Mouse (Mus musculus): ENCODE data around the gene Nek6. TPM values are rescaled to one million over a fixed set of nuclear protein-coding genes. Genes with fewer than 3 reads are reported as not detected.

The Nek6 gene
- polyA plus RNA-seq, 1 experiment from 2014 or later, result 58.8 TPM

DNA sequence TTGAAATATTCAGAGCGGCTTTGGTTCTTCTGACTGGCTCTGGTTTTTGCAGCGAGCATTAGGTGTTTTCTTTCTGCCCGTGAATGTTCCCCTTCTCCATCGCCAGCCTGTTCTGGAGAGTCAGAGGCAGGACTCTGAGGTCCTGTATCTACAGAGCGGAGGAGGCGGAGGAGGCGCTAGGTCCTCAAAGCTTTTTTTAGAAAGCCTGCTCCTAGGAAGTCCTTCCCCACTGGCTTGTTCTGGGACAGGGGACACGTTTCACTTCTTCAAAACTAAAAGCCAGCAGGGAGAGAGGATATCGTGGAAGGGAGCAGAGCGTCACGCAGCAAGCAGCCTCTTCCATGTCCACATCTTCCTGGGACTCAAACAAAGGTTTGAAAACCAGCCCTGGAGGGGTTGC lies 26.9 kb upstream of the Nek6 start:
- ATAC-seq (ENCODE audit: low read depth), result no peak
- 86% methylated on average over 11 of the region's 11 CpGs for WGBS
- H3K4me1 ChIP-seq (replicated peaks), result no peaks in the 10 kb centered on the region
- H3K4me3 ChIP-seq, result no peak overlapping the region
- no peaks in the 10 kb centered on the region for H3K9me3 ChIP-seq
- no peak overlapping the region for H3K4me2 ChIP-seq
- H3K36me3 ChIP-seq, result no peaks in the 10 kb centered on the region
- no peak overlapping the region for H3K9ac ChIP-seq
- no peaks in the 10 kb centered on the region for H3K27me3 ChIP-seq
- H3K27ac ChIP-seq (replicated peaks), result no peak overlapping the region

GRCm38 (mm10) chr2:38485409-38485808 lies 26.0 kb upstream of the Nek6 start:
- no peak for ATAC-seq (ENCODE audit: low read depth)
- Histone ChIP-seq H3K9me3 (no peaks in the 10 kb centered on the region), H3K4me1 (replicated peaks) (no peaks in the 10 kb centered on the region), H3K27ac (replicated peaks) (no peak overlapping the region), H3K27me3 (no peaks in the 10 kb centered on the region), H3K4me3 (no peak overlapping the region), H3K9ac (no peak overlapping the region), H3K4me2 (no peak overlapping the region), H3K36me3 (no peaks in the 10 kb centered on the region)
- 85% methylated on average over 3 of the region's 3 CpGs for WGBS

DNA sequence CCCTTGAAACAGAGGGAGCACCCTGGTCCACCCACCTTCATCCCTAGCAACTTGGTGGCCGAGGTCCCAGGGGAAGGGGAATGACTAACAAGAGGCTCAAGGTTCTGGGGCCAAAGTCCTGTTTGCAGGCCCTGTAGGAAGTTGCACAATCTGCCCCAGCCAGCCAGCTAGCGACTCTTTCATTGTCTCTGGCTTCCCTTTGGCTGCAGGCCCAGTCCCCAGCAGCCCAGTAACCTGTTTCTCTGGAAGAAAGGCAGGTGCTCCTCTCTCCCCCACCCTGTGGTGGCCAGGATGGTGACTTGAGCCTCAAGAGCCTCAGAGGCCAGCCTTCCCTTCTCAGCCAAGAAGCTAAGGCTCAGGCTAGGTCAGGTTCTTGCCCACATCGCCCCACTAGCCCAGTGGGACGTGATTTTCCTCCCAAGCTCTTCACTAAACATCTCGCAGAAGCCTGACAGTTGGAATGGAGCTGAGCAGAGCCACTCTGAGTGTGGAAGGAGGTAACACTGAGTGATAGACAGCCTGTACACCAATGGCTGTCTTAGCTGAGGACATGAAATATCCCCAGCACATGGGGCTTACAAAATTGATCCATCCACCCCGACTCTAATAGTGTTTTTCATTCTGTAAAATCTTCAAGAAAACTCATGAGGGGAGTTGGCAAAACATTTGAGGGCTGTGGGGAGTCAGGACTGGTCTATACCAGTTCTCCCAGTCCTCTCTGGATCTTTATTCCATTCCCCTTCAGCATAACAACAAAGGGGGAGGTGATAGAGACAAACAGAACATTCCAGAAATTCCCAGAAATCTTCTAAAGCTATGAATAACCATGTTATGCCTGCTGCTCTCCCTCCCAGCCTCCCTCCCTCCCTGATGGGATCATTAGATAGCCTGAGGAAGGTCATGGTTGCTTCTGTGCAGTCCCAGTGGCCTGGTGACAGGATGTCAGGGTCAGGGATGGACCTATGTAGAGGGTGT lies 25.2 kb upstream of the Nek6 start:
- H3K27ac ChIP-seq (replicated peaks), result no peak overlapping the region
- H3K27me3 ChIP-seq, result no peaks in the 10 kb centered on the region
- H3K36me3 ChIP-seq, result no peaks in the 10 kb centered on the region
- H3K9ac ChIP-seq, result no peak overlapping the region
- no peak for ATAC-seq (ENCODE audit: low read depth)
- H3K4me1 ChIP-seq (replicated peaks), result no peaks in the 10 kb centered on the region
- no peaks in the 10 kb centered on the region for H3K9me3 ChIP-seq
- no peak overlapping the region for H3K4me3 ChIP-seq
- H3K4me2 ChIP-seq, result no peak overlapping the region
- WGBS, result 70% methylated on average over 6 of the region's 6 CpGs

- no peak for ATAC-seq (ENCODE audit: low read depth)
Measured at GRCm38 (mm10) chr2:38497594-38497993, 13.8 kb upstream of the Nek6 start.

GRCm38 (mm10) chr2:38501606-38502005 lies 9.8 kb upstream of the Nek6 start:
- Histone ChIP-seq H3K4me1 (replicated peaks) (peaks cover 4% of the 10 kb centered on the region; the same call in 1 of the 2 replicates), H3K27ac (replicated peaks) (no peak overlapping the region), H3K36me3 (no peaks in the 10 kb centered on the region), H3K27me3 (no peaks in the 10 kb centered on the region), H3K9ac (no peak overlapping the region), H3K9me3 (no peaks in the 10 kb centered on the region), H3K4me3 (no peak overlapping the region), H3K4me2 (no peak overlapping the region)
- ATAC-seq (ENCODE audit: low read depth), result no peak
- 72% methylated on average over 1 of the region's 1 CpGs for WGBS

More at GRCm38 (mm10) chr2:38497594-38497993, 13.8 kb upstream of the Nek6 start:
- no peak overlapping the region for H3K4me3 ChIP-seq
- H3K9me3 ChIP-seq, result peaks cover 2% of the 10 kb centered on the region; the same call in 1 of the 2 replicates
- no peaks in the 10 kb centered on the region for H3K4me1 ChIP-seq (replicated peaks)
- H3K9ac ChIP-seq, result no peak overlapping the region
- H3K4me2 ChIP-seq, result no peak overlapping the region
- H3K27ac ChIP-seq (replicated peaks), result no peak overlapping the region
- H3K27me3 ChIP-seq, result no peaks in the 10 kb centered on the region
- no peaks in the 10 kb centered on the region for H3K36me3 ChIP-seq

DNA sequence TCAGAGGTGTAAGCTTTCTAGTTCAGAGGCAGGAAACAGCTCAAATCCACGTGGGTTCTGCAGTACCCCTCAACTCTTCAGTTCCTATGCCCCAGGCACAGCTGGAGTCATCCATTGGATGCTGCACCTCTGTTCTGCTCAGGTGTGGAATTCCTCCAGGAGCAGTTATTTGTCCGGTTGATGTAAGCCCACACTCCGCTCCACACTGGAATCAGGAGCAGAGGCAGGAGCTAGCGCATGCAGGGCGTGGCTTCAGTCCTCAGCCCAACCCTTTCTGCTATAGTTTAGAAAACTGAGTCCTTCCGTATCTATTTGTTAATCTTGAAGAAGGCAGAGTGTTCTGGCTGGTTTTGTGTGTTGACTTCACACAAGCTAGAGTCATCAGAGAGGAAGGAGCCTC lies 9.3 kb upstream of the Nek6 start:
- H3K4me3 ChIP-seq, result no peak overlapping the region
- 79% methylated on average over 6 of the region's 6 CpGs for WGBS
- H3K27ac ChIP-seq (replicated peaks), result no peak overlapping the region
- H3K4me2 ChIP-seq, result no peak overlapping the region
- no peaks in the 10 kb centered on the region for H3K36me3 ChIP-seq
- peaks cover 4% of the 10 kb centered on the region; the same call in 1 of the 2 replicates for H3K4me1 ChIP-seq (replicated peaks)
- ATAC-seq (ENCODE audit: low read depth), result no peak
- H3K27me3 ChIP-seq, result no peaks in the 10 kb centered on the region
- H3K9me3 ChIP-seq, result no peaks in the 10 kb centered on the region
- no peak overlapping the region for H3K9ac ChIP-seq

DNA sequence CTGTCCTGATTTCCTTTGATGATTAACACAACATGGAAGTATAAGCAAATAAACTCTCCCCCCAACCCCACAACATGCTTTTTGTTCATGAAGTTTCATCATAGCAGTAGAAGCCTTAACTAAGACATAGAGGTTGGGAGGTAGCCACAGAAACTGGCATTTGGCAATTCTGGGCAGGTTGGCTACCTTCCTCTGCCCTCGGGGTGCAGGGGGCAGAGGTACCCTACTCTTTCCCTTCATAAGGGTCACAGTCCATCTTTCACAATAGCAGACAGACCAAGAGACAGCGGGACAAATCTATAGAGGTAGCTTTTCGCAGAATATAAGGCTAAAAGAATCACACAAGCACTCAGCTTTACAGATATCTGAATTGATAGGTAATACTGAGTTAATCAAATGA lies 8.7 kb upstream of the Nek6 start:
- H3K27me3 ChIP-seq, result no peaks in the 10 kb centered on the region
- H3K9ac ChIP-seq, result no peak overlapping the region
- H3K36me3 ChIP-seq, result no peaks in the 10 kb centered on the region
- H3K9me3 ChIP-seq, result no peaks in the 10 kb centered on the region
- no peak for ATAC-seq (ENCODE audit: low read depth)
- no peak overlapping the region for H3K4me2 ChIP-seq
- H3K4me1 ChIP-seq (replicated peaks), result peaks cover 4% of the 10 kb centered on the region; the same call in 1 of the 2 replicates
- H3K27ac ChIP-seq (replicated peaks), result no peak overlapping the region
- WGBS, result 91% methylated on average over 3 of the region's 3 CpGs
- H3K4me3 ChIP-seq, result no peak overlapping the region

DNA sequence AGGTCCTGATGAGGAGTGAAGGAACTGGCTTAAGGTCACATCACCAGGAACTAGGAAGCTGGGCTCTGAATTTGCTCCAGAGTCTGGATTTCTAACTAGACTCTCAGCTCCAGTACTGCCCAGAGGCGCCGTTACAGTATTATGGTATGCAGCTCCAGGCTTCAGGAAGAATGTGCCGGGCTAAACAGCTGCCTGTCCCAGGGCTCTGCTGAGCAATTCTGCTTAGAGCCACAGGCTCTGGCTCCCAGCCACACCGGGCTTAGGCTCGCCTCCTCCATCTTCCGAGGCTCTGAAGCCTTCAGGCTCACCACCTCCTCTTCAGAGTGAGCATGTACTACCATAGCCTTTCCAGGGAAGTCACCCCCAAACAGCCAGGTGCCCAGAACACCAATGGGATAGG lies 7.1 kb upstream of the Nek6 start:
- Histone ChIP-seq H3K4me3 (no peak overlapping the region), H3K4me1 (replicated peaks) (peaks cover 4% of the 10 kb centered on the region; the same call in 1 of the 2 replicates), H3K9me3 (no peaks in the 10 kb centered on the region), H3K27me3 (no peaks in the 10 kb centered on the region), H3K4me2 (no peak overlapping the region), H3K9ac (no peak overlapping the region), H3K27ac (replicated peaks) (no peak overlapping the region), H3K36me3 (no peaks in the 10 kb centered on the region)
- ATAC-seq (ENCODE audit: low read depth), result no peak
- WGBS, result 59% methylated on average over 6 of the region's 6 CpGs

- H3K4me2 ChIP-seq, result no peak overlapping the region
- no peak overlapping the region for H3K4me3 ChIP-seq
- WGBS, result 90% methylated on average over 1 of the region's 1 CpGs
- H3K36me3 ChIP-seq, result no peaks in the 10 kb centered on the region
- ATAC-seq (ENCODE audit: low read depth), result no peak
- H3K9me3 ChIP-seq, result no peaks in the 10 kb centered on the region
- H3K9ac ChIP-seq, result no peak overlapping the region
- H3K4me1 ChIP-seq (replicated peaks), result peaks cover 11% of the 10 kb centered on the region
- H3K27ac ChIP-seq (replicated peaks), result no peak overlapping the region
- H3K27me3 ChIP-seq, result no peaks in the 10 kb centered on the region; the same call in 1 of the 2 replicates
Measured at GRCm38 (mm10) chr2:38507181-38507580, 4.3 kb upstream of the Nek6 start.

DNA sequence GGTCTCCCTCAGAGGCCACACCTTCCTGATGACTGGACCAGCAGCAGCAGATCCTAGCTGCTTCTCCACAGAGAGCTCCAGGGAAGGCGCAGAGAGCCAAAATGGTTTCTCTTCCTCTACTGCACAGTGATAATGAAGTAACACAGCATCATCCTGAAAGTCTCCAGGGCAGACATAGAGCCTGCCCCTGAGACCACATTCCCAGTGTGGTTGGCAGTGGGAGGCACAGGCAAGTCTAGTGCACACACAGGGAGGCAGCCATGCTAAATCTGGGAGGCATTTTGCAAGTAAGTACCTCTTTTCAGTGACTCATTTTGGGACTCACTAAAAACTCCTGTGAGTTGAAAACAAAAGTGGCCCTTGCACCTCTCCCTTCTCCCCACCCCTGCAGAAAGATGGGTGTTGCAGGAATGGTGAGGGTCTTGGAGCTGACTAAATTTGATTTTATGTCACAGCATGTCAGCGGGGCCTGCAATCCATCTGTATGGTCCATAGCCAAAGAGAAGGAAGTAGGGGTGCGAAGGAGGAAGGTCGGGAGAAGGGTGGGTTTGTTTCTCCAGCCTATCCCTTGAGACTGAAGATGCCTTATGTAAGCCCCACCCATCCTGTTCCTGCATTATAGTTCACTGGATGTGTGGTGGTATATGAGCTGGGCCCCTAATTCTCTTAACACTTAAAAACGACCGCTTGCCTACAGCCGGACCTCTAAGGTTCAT lies 2.3 kb upstream of the Nek6 start:
- H3K4me2 ChIP-seq, result no peak overlapping the region
- H3K9ac ChIP-seq, result no peak overlapping the region
- 86% methylated on average over 7 of the region's 7 CpGs for WGBS
- H3K9me3 ChIP-seq, result no peaks in the 10 kb centered on the region
- H3K27ac ChIP-seq (replicated peaks), result no peak overlapping the region
- no peaks in the 10 kb centered on the region for H3K36me3 ChIP-seq
- H3K27me3 ChIP-seq, result no peaks in the 10 kb centered on the region; the same call in 1 of the 2 replicates
- no peak for ATAC-seq (ENCODE audit: low read depth)
- peaks cover 30% of the 10 kb centered on the region for H3K4me1 ChIP-seq (replicated peaks)
- H3K4me3 ChIP-seq, result no peak overlapping the region

GRCm38 (mm10) chr2:38510120-38510519 lies 1.3 kb upstream of the Nek6 start:
- Histone ChIP-seq H3K4me2 (no peak overlapping the region), H3K36me3 (no peaks in the 10 kb centered on the region), H3K9ac (no peak overlapping the region), H3K4me1 (replicated peaks) (peaks cover 36% of the 10 kb centered on the region), H3K27me3 (no peaks in the 10 kb centered on the region; the same call in 1 of the 2 replicates), H3K4me3 (no peak overlapping the region), H3K9me3 (no peaks in the 10 kb centered on the region), H3K27ac (replicated peaks) (no peak overlapping the region)
- WGBS, result 74% methylated on average over 1 of the region's 1 CpGs
- no peak for ATAC-seq (ENCODE audit: low read depth)

Data from neural tube, embryonic 13.5 days (tissue).